Mouse (Mus musculus): ENCODE results near the gene Mrgprb5. TPM values are rescaled to one million over a fixed set of nuclear protein-coding genes. Genes with fewer than 3 reads are reported as not detected.
"Not testable (repeated sequence)": the region's sequence is repeated elsewhere in the genome, so short reads cannot be mapped to it uniquely, and the experiment has no call there.

Gene Mrgprb5
- not detected in 2 replicates for polyA plus RNA-seq (2012)

DNA sequence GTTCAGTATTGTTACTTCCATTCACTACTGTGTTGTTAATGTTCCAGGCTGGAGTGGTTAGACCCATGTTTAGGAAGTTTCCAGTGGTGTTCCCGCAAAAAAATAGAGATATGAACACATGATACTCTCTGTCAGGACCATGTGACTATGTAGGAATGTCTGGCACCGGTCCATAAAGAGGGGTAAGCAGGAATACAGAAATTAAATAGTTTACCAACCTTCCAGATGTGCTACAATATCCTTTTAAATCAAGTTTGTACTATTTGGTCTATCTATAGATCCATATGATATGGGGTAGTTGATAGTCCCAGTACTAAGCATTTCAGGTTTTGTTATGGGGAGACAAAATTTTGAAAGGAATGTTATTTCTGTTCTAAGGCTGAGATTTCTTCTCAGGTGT lies at the start of gene Mrgprb5:
Gene Mrgprb5, minus strand, starts transcription at position 101 of the 400 bp plus-strand sequence.
- H3K36me3 ChIP-seq (ENCODE audit: control insufficient read depth): no peaks in the 10 kb centered on the region

DNA sequence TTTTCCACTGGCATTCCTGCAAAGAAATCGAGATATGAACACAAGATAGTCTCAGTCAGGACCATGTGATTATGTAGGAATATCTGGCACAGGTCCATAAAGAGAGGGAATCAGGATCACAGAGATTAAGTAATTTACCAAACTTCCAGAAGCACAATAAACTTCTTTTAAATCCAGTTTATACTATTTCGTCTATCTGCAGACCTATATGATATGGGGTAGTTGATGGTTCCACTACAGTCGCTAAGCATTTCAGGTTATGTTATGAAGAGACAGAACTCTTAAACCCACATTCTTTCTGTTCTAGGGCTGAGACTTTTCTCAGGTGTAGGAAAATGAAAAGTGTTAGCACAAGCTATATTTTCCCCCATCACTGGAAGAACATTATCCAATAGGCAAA lies 30.4 kb upstream of the Mrgprb5 start, which contains the start of gene Mrgprb4:
Gene Mrgprb4, minus strand, starts transcription at position 101 of the 400 bp plus-strand sequence.
- Histone ChIP-seq H3K27me3 (ENCODE audit: control insufficient read depth) (no peaks in the 10 kb centered on the region), H3K4me1 (ENCODE audit: control insufficient read depth) (no peaks in the 10 kb centered on the region), H3K9me3 (ENCODE audit: control insufficient read depth, low read length) (no peaks in the 10 kb centered on the region), H3K4me3 (replicated peaks) (no peak within 1 kb of the TSS), H3K36me3 (ENCODE audit: control insufficient read depth) (no peaks in the 10 kb centered on the region)
- TF ChIP-seq TAL1 (IDR thresholded peaks at IDR 0.05; ENCODE audit: low read length) (no peak), GATA1 (IDR thresholded peaks at IDR 0.05; ENCODE audit: low read length) (no peak)

More for the DNA sequence above, at the start of gene Mrgprb5:
- no peak for TF ChIP-seq TAL1 (IDR thresholded peaks at IDR 0.05; ENCODE audit: low read length)
- no peak for TF ChIP-seq GATA1 (IDR thresholded peaks at IDR 0.05; ENCODE audit: low read length)
- Histone ChIP-seq H3K4me3 (replicated peaks) (no peak within 1 kb of the TSS), H3K4me1 (ENCODE audit: control insufficient read depth) (no peaks in the 10 kb centered on the region), H3K9me3 (ENCODE audit: control insufficient read depth, low read length) (no peaks in the 10 kb centered on the region), H3K27me3 (ENCODE audit: control insufficient read depth) (no peaks in the 10 kb centered on the region)

DNA sequence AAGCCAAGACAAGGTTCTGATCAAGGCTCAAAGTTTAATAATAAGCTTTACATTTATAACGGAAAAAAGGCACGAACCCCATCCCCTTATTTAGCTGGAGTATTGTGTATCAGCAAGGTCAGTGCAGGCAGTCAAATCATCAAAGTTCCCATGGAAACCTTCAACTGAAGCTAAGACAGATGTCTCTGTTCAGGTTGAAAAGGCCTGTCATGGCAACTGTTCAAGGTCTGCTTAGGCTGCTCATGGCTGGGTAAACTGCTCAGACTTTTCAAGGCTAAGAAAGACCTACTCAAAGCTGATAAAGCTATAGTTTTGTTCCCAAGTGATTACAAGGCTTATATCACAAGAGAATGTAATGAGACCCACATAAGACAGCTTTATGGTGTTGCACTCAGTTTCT lies 1.3 kb downstream of the Mrgprb5 start:
- no peaks in the 10 kb centered on the region for H3K27me3 ChIP-seq (ENCODE audit: control insufficient read depth)
- TF ChIP-seq GATA1 (IDR thresholded peaks at IDR 0.05; ENCODE audit: low read length) (no peak), TAL1 (IDR thresholded peaks at IDR 0.05; ENCODE audit: low read length) (no peak)
- no peaks in the 10 kb centered on the region for H3K4me1 ChIP-seq (ENCODE audit: control insufficient read depth)
- no peaks in the 10 kb centered on the region for H3K36me3 ChIP-seq (ENCODE audit: control insufficient read depth)
- no peaks in the 10 kb centered on the region for H3K9me3 ChIP-seq (ENCODE audit: control insufficient read depth, low read length)
- no peak overlapping the region for H3K4me3 ChIP-seq (replicated peaks)

DNA sequence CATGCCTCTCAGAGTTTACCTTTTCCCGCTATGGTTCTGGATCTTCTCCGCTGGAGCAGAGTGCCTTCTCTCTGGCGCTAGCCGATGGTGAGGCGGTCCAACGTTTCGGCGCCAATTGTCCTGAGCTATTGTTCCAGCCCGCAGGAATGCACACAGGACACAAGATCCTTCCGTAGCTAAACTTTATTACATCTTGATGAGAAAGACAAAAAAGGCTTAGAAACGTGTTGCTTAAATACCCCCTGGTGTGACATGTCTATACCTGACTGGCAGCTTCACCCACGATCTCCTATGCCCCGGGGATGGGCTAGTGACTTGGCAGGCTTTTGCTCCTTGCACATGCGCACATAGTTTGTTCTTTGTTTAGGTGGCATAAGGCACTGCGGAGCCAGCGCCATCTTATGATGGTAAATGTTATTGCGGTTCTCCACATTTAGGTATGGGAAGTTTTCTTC lies 30.5 kb downstream of the Mrgprb5 start:
- H3K27me3 ChIP-seq (ENCODE audit: control insufficient read depth): no peaks in the 10 kb centered on the region; the same call in 1 of the 2 replicates
- H3K36me3 ChIP-seq (ENCODE audit: control insufficient read depth): no peaks in the 10 kb centered on the region
- no peak for TF ChIP-seq GATA1 (IDR thresholded peaks at IDR 0.05; ENCODE audit: low read length)
- no peak for TF ChIP-seq TAL1 (IDR thresholded peaks at IDR 0.05; ENCODE audit: low read length)
- no peaks in the 10 kb centered on the region for H3K4me1 ChIP-seq (ENCODE audit: control insufficient read depth)
- peaks cover 7% of the 10 kb centered on the region; the same call in 1 of the 2 replicates for H3K9me3 ChIP-seq (ENCODE audit: control insufficient read depth, low read length)
- H3K4me3 ChIP-seq (replicated peaks): no peak overlapping the region

DNA sequence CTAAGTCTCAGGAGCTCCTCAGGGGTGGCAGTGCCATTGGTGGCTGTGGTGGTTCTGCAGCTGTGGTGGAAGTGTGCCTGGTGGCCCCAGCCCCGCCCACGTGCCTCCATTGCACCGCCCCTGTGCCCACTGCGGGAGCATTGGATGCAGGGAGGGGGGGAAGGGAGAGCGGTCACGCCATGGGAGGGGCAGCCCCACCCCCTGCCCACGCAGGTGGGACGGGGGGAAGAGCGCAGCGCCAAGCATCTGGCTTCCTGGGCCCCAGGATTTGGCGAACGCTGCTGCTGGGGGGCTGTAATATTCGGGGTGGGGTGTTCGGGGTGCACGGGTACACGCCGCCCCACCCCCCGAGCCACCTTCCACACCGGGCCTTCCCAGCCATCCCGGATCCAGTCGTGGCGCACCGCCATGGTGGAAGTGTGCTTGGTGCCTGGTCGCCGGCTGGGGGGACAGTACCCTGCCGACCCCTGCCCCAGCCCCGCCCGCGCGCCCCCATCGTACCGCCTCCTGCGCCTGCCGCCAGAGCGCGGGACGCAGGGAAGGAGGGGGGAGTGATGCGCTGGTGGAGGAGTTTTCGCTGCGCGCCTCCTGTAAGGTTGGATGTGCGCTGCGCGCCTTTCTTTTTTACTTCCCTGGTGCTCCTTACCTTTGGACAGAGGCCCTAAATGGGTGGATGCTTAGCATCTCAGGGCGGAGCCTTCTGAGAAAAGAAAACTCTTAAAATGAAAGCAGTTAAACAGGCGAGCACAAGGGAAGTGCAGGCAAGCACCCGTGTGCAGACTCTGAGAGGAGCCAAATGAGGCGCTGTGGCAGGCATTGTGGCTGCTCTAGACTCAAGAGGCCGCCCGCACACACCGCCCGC lies 31.4 kb downstream of the Mrgprb5 start:
- Histone ChIP-seq H3K36me3 (ENCODE audit: control insufficient read depth) (no peaks in the 10 kb centered on the region), H3K27me3 (ENCODE audit: control insufficient read depth) (no peaks in the 10 kb centered on the region; the same call in 1 of the 2 replicates), H3K4me3 (replicated peaks) (no peak overlapping the region), H3K4me1 (ENCODE audit: control insufficient read depth) (no peaks in the 10 kb centered on the region), H3K9me3 (ENCODE audit: control insufficient read depth, low read length) (peaks cover 7% of the 10 kb centered on the region; the same call in 1 of the 2 replicates)
- no peak for TF ChIP-seq TAL1 (IDR thresholded peaks at IDR 0.05; ENCODE audit: low read length)
- no peak for TF ChIP-seq GATA1 (IDR thresholded peaks at IDR 0.05; ENCODE audit: low read length)

- Histone ChIP-seq H3K9me3 (ENCODE audit: control insufficient read depth, low read length) (peaks cover 3% of the 10 kb centered on the region; the same call in 1 of the 2 replicates), H3K4me3 (replicated peaks) (no peak overlapping the region), H3K27me3 (ENCODE audit: control insufficient read depth) (no peaks in the 10 kb centered on the region), H3K36me3 (ENCODE audit: control insufficient read depth) (no peaks in the 10 kb centered on the region), H3K4me1 (ENCODE audit: control insufficient read depth) (no peaks in the 10 kb centered on the region)
- TF ChIP-seq GATA1 (IDR thresholded peaks at IDR 0.05; ENCODE audit: low read length) (no peak), TAL1 (IDR thresholded peaks at IDR 0.05; ENCODE audit: low read length) (no peak)
Observed at GRCm38 (mm10) chr7:48132674-48133073, 36.1 kb downstream of the Mrgprb5 start.

DNA sequence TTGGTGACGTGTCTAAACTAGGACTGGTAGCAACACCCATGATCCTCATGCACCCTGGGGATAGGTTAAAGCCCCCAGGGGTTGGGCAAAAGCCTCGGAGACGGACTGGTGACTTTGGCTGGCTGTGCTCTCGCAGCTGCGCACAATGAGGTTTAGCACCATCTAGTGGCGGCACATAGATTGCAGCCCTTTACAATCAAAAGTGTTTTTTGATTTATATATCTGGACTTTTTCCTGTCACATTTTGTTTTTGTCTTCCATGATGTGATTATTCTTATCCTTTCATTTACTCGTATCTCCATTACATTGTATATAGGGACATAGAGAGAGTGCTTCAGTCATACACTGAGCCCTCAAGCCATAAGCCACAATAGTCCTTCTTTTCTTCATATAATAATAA lies 36.6 kb downstream of the Mrgprb5 start:
- not testable (repeated sequence) for H3K36me3 ChIP-seq (ENCODE audit: control insufficient read depth); H3K9me3 ChIP-seq (ENCODE audit: control insufficient read depth, low read length); H3K4me3 ChIP-seq (replicated peaks); H3K27me3 ChIP-seq (ENCODE audit: control insufficient read depth); H3K4me1 ChIP-seq (ENCODE audit: control insufficient read depth)

- H3K27me3 ChIP-seq (ENCODE audit: control insufficient read depth); H3K4me1 ChIP-seq (ENCODE audit: control insufficient read depth); H3K36me3 ChIP-seq (ENCODE audit: control insufficient read depth); H3K4me3 ChIP-seq (replicated peaks); H3K9me3 ChIP-seq (ENCODE audit: control insufficient read depth, low read length): not testable (repeated sequence)
Observed at GRCm38 (mm10) chr7:48131820-48132219, 37.0 kb downstream of the Mrgprb5 start.

- H3K4me3 ChIP-seq (replicated peaks): no peak overlapping the region
- TF ChIP-seq GATA1 (IDR thresholded peaks at IDR 0.05; ENCODE audit: low read length): no peak
- no peak for TF ChIP-seq TAL1 (IDR thresholded peaks at IDR 0.05; ENCODE audit: low read length)
- no peaks in the 10 kb centered on the region for H3K36me3 ChIP-seq (ENCODE audit: control insufficient read depth)
- no peaks in the 10 kb centered on the region for H3K4me1 ChIP-seq (ENCODE audit: control insufficient read depth)
- H3K9me3 ChIP-seq (ENCODE audit: control insufficient read depth, low read length): peaks cover 2% of the 10 kb centered on the region
- no peaks in the 10 kb centered on the region for H3K27me3 ChIP-seq (ENCODE audit: control insufficient read depth)
Observed at GRCm38 (mm10) chr7:48123806-48124205, 45.0 kb downstream of the Mrgprb5 start.

Other genes starting within 250 kb of the Mrgprb5 start
- gene Mrgpra4, start 186.9 kb downstream of the Mrgprb5 start, polyA plus RNA-seq (2012): not detected in 2 replicates
- not detected in 2 replicates for gene Mrgprx1, start 141.4 kb downstream of the Mrgprb5 start, polyA plus RNA-seq (2012)
- gene Mrgprb4, start 30.3 kb upstream of the Mrgprb5 start, polyA plus RNA-seq (2012): not detected in 2 replicates
- gene Mrgprb8, start 219.5 kb upstream of the Mrgprb5 start, polyA plus RNA-seq (2012): 0.03 TPM in 1 of 2 replicates, not detected in the other

Data from erythroblast, embryonic 14.5 days (primary cell).